Mouse (Mus musculus): ENCODE measurements around the gene Gm45521.

DNA sequence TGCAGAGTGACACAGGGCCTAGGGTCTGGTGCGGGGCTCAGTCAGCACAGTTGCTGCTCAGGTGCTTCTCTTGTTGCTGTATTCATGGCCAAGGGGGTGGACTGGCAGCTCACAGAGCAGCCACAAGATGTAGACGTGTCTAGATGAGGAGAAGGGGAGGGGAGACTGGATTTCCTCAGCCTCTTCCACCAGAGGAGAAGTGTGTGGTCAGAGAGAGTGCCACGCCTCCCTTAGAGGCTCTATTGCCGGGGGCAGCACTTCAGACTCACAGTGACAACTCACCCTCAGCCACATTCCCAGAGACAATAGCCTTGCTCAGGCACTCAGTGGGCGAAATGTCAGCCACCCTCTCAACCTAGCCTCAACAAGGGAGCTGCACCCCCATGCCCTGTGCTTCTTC is 11.8 kb upstream of the Gm45521 start:
- TF ChIP-seq CTCF (IDR thresholded peaks at IDR 0.05; ENCODE audit: low read depth, low read length) = no peak
- TF ChIP-seq GATA1 (IDR thresholded peaks at IDR 0.05; ENCODE audit: borderline replicate concordance, low read length) = no peak
- no peak for TF ChIP-seq TAL1 (conservative IDR thresholded peaks at IDR 0.05; ENCODE audit: low read depth, low read length)
- no peak for TF ChIP-seq POLR2AphosphoS5 (IDR thresholded peaks at IDR 0.05; ENCODE audit: insufficient replicate concordance, low read depth, low read length)

Data from G1E (cell line).